Mouse (Mus musculus): ENCODE data around the gene Scnn1a. TPM values are rescaled to one million over a fixed set of nuclear protein-coding genes. Genes with fewer than 3 reads are reported as not detected.
A peak's percentile ranks its signal among the peaks of the same experiment; 100 is the strongest.

The Scnn1a gene
- polyA plus RNA-seq, 1 experiment = 0.20 TPM

- no peak for TF ChIP-seq POLR2A (IDR thresholded peaks at IDR 0.05; ENCODE audit: insufficient read length, low read depth)
- no peak for TF ChIP-seq POLR2AphosphoS2 (IDR thresholded peaks at IDR 0.05; ENCODE audit: insufficient read length, low read depth)
- no peak for TF ChIP-seq TCF12 (IDR thresholded peaks at IDR 0.05; ENCODE audit: insufficient read depth, poor library complexity, severe bottlenecking)
- TF ChIP-seq MYOG (IDR thresholded peaks at IDR 0.05; ENCODE audit: control insufficient read depth in 1 of 3, insufficient read depth in 1 of 3, insufficient read length in 2 of 3, low read depth in 2 of 3) = no peak
- TF ChIP-seq E2F4 (IDR thresholded peaks at IDR 0.05; ENCODE audit: insufficient read depth) = no peak
- TF ChIP-seq REST (IDR thresholded peaks at IDR 0.05; ENCODE audit: insufficient read depth, insufficient read length) = no peak
- no peak for TF ChIP-seq SRF (IDR thresholded peaks at IDR 0.05; ENCODE audit: control insufficient read depth, insufficient read length, low read depth)
- TF ChIP-seq USF1 (IDR thresholded peaks at IDR 0.05; ENCODE audit: low read depth) = no peak
- TF ChIP-seq CEBPB (IDR thresholded peaks at IDR 0.05; ENCODE audit: insufficient read depth, poor library complexity, severe bottlenecking) = no peak
- no peak for TF ChIP-seq TCF3 (IDR thresholded peaks at IDR 0.05; ENCODE audit: insufficient read length, low read depth)
- no peak for TF ChIP-seq MAX (IDR thresholded peaks at IDR 0.05; ENCODE audit: low read depth)
- TF ChIP-seq MYOD1 (IDR thresholded peaks at IDR 0.05; ENCODE audit: control insufficient read depth in 1 of 3, insufficient read length in 2 of 3, low read depth in 2 of 3) = no peak
- H3ac ChIP-seq (ENCODE audit: control insufficient read depth, insufficient read length) = no peak within 1 kb of the TSS
- H3K79me2 ChIP-seq (ENCODE audit: control insufficient read depth, insufficient read depth) = no peaks in the 10 kb centered on the region
- no peak within 1 kb of the TSS for H3K4me2 ChIP-seq (ENCODE audit: low read depth)
- H3K4me3 ChIP-seq = no peak within 1 kb of the TSS
- H3K36me3 ChIP-seq (ENCODE audit: control insufficient read depth, insufficient read depth) = no peaks in the 10 kb centered on the region
- H3K27me3 ChIP-seq (ENCODE audit: control insufficient read depth, insufficient read depth, insufficient read length) = peaks cover 6% of the 10 kb centered on the region
Observed at GRCm38 (mm10) chr6:125380372-125381360, 60.2 kb downstream of the Scnn1a start, which contains the start of gene Plekhg6. Gene Plekhg6 (minus strand): TSS chr6:125380793.

- no peak overlapping the region for H3ac ChIP-seq (ENCODE audit: control insufficient read depth, insufficient read length)
- H3K27me3 ChIP-seq (ENCODE audit: control insufficient read depth, insufficient read depth, insufficient read length) = peaks cover 6% of the 10 kb centered on the region
- no peaks in the 10 kb centered on the region for H3K79me2 ChIP-seq (ENCODE audit: control insufficient read depth, insufficient read depth)
Observed at GRCm38 (mm10) chr6:125382024-125382423, 61.6 kb downstream of the Scnn1a start.

GRCm38 (mm10) chr6:125385066-125385974 lies 64.9 kb downstream of the Scnn1a start:
- no peak overlapping the region for H3K4me2 ChIP-seq (ENCODE audit: low read depth)
- H3K36me3 ChIP-seq (ENCODE audit: control insufficient read depth, insufficient read depth) = no peaks in the 10 kb centered on the region
- no peak overlapping the region for H3ac ChIP-seq (ENCODE audit: control insufficient read depth, insufficient read length)
- peaks cover 4% of the 10 kb centered on the region for H3K27me3 ChIP-seq (ENCODE audit: control insufficient read depth, insufficient read depth, insufficient read length)
- TF ChIP-seq MYOG (IDR thresholded peaks at IDR 0.05; ENCODE audit: control insufficient read depth in 1 of 3, insufficient read depth in 1 of 3, insufficient read length in 2 of 3, low read depth in 2 of 3) (peak in 1 of 3 experiments; percentile 27), MYOD1 (IDR thresholded peaks at IDR 0.05; ENCODE audit: control insufficient read depth in 1 of 3, insufficient read length in 2 of 3, low read depth in 2 of 3) (peak in 2 of 3 experiments; percentile 21 to 24), CEBPB (IDR thresholded peaks at IDR 0.05; ENCODE audit: insufficient read depth, poor library complexity, severe bottlenecking) (no peak)
- H3K4me3 ChIP-seq = no peak overlapping the region
- no peaks in the 10 kb centered on the region for H3K79me2 ChIP-seq (ENCODE audit: control insufficient read depth, insufficient read depth)

More at GRCm38 (mm10) chr6:125382024-125382423, 61.6 kb downstream of the Scnn1a start:
- TF ChIP-seq MYOG (IDR thresholded peaks at IDR 0.05; ENCODE audit: control insufficient read depth in 1 of 3, insufficient read depth in 1 of 3, insufficient read length in 2 of 3, low read depth in 2 of 3) (no peak), POLR2AphosphoS2 (IDR thresholded peaks at IDR 0.05; ENCODE audit: insufficient read length, low read depth) (no peak), POLR2A (IDR thresholded peaks at IDR 0.05; ENCODE audit: insufficient read length, low read depth) (no peak), SRF (IDR thresholded peaks at IDR 0.05; ENCODE audit: control insufficient read depth, insufficient read length, low read depth) (no peak), E2F4 (IDR thresholded peaks at IDR 0.05; ENCODE audit: insufficient read depth) (no peak), MAX (IDR thresholded peaks at IDR 0.05; ENCODE audit: low read depth) (no peak), TCF12 (IDR thresholded peaks at IDR 0.05; ENCODE audit: insufficient read depth, poor library complexity, severe bottlenecking) (no peak), USF1 (IDR thresholded peaks at IDR 0.05; ENCODE audit: low read depth) (no peak), CEBPB (IDR thresholded peaks at IDR 0.05; ENCODE audit: insufficient read depth, poor library complexity, severe bottlenecking) (no peak), MYOD1 (IDR thresholded peaks at IDR 0.05; ENCODE audit: control insufficient read depth in 1 of 3, insufficient read length in 2 of 3, low read depth in 2 of 3) (no peak), TCF3 (IDR thresholded peaks at IDR 0.05; ENCODE audit: insufficient read length, low read depth) (no peak)
- no peak overlapping the region for H3K4me3 ChIP-seq
- no peak overlapping the region for H3K4me2 ChIP-seq (ENCODE audit: low read depth)
- no peaks in the 10 kb centered on the region for H3K36me3 ChIP-seq (ENCODE audit: control insufficient read depth, insufficient read depth)

- Histone ChIP-seq H3K4me3 (no peak overlapping the region), H3K79me2 (ENCODE audit: control insufficient read depth, insufficient read depth) (no peaks in the 10 kb centered on the region), H3ac (ENCODE audit: control insufficient read depth, insufficient read length) (no peak overlapping the region), H3K36me3 (ENCODE audit: control insufficient read depth, insufficient read depth) (no peaks in the 10 kb centered on the region), H3K4me2 (ENCODE audit: low read depth) (no peak overlapping the region), H3K27me3 (ENCODE audit: control insufficient read depth, insufficient read depth, insufficient read length) (no peaks in the 10 kb centered on the region)
- TF ChIP-seq REST (IDR thresholded peaks at IDR 0.05; ENCODE audit: insufficient read depth, insufficient read length) (no peak), POLR2AphosphoS2 (IDR thresholded peaks at IDR 0.05; ENCODE audit: insufficient read length, low read depth) (no peak), TCF12 (IDR thresholded peaks at IDR 0.05; ENCODE audit: insufficient read depth, poor library complexity, severe bottlenecking) (no peak), POLR2A (IDR thresholded peaks at IDR 0.05; ENCODE audit: insufficient read length, low read depth) (no peak), MYOG (IDR thresholded peaks at IDR 0.05; ENCODE audit: control insufficient read depth in 1 of 3, insufficient read depth in 1 of 3, insufficient read length in 2 of 3, low read depth in 2 of 3) (no peak), MYOD1 (IDR thresholded peaks at IDR 0.05; ENCODE audit: control insufficient read depth in 1 of 3, insufficient read length in 2 of 3, low read depth in 2 of 3) (no peak), E2F4 (IDR thresholded peaks at IDR 0.05; ENCODE audit: insufficient read depth) (no peak), SRF (IDR thresholded peaks at IDR 0.05; ENCODE audit: control insufficient read depth, insufficient read length, low read depth) (no peak), USF1 (IDR thresholded peaks at IDR 0.05; ENCODE audit: low read depth) (no peak), TCF3 (IDR thresholded peaks at IDR 0.05; ENCODE audit: insufficient read length, low read depth) (no peak), MAX (IDR thresholded peaks at IDR 0.05; ENCODE audit: low read depth) (no peak), CEBPB (IDR thresholded peaks at IDR 0.05; ENCODE audit: insufficient read depth, poor library complexity, severe bottlenecking) (no peak)
Observed at GRCm38 (mm10) chr6:125386080-125386479, 65.6 kb downstream of the Scnn1a start.
